Mouse (Mus musculus) ES-E14 (cell line): Measurements from ENCODE around the gene Lrrc75a.

ENCODE experiments used
- HCFC1 ChIP-seq: IDR thresholded peaks from 2 replicates; pipeline ENCODE4 v1.6.1; 2012; ENCODE audit warnings: low read length, inconsistent platforms, borderline replicate concordance; ENCODE audit not compliant: insufficient read depth
- MAFK ChIP-seq: IDR thresholded peaks from 2 replicates; pipeline ENCODE4 v1.6.1; 2014; ENCODE audit warnings: mild to moderate bottlenecking, low read depth, low read length, inconsistent platforms; ENCODE audit not compliant: insufficient read depth
- ZC3H11A ChIP-seq: IDR thresholded peaks from 2 replicates; pipeline ENCODE4 v1.6.1; 2012; ENCODE audit warnings: low read depth, mild to moderate bottlenecking, inconsistent platforms, low read length, borderline replicate concordance
- ZNF384 ChIP-seq: IDR thresholded peaks from 2 replicates; pipeline ENCODE4 v1.6.1; 2012; ENCODE audit warnings: low read depth, low read length, inconsistent platforms

- TF ChIP-seq MAFK, result no peak
- TF ChIP-seq HCFC1, result no peak
- TF ChIP-seq ZC3H11A, result no peak
- no peak for TF ChIP-seq ZNF384
Measured at GRCm38 (mm10) chr11:62629352-62630224, 18.7 kb downstream of the Lrrc75a start.
